Mouse (Mus musculus) T-helper 2 cell (primary cell): Measurements from ENCODE around the gene Bicdl1.

Experiments used
- in situ Hi-C: fragments of 300-600 bp; cut with MboI, MseI; formaldehyde crosslinking; loops from one replicate; pipeline ENCODE4 v1.15.1; 2025; ENCODE audit warnings: high pct_unique_total_duplicates

Gene Bicdl1

GRCm38 (mm10) chr5:115726581-115726980 is 4.8 kb downstream of the Bicdl1 start:
- in situ Hi-C loops: no loop called here

- in situ Hi-C loops: no loop called here
Observed at GRCm38 (mm10) chr5:115726019-115726418, 5.4 kb downstream of the Bicdl1 start.

GRCm38 (mm10) chr5:115724422-115724821 is 7.0 kb downstream of the Bicdl1 start:
- in situ Hi-C loops: no loop called here

GRCm38 (mm10) chr5:115722188-115722959 is 9.0 kb downstream of the Bicdl1 start:
- in situ Hi-C loops: no loop called here

GRCm38 (mm10) chr5:115720761-115721160 is 10.7 kb downstream of the Bicdl1 start:
- in situ Hi-C loops: no loop called here

GRCm38 (mm10) chr5:115717693-115718092 is 13.7 kb downstream of the Bicdl1 start:
- in situ Hi-C loops: no loop called here

- in situ Hi-C loops: no loop called here
Observed at GRCm38 (mm10) chr5:115717106-115717505, 14.3 kb downstream of the Bicdl1 start.

- in situ Hi-C loops: no loop called here
Observed at GRCm38 (mm10) chr5:115716426-115716825, 15.0 kb downstream of the Bicdl1 start.

- in situ Hi-C loops: no loop called here
Observed at GRCm38 (mm10) chr5:115714761-115715160, 16.7 kb downstream of the Bicdl1 start.

GRCm38 (mm10) chr5:115712487-115712886 is 18.9 kb downstream of the Bicdl1 start:
- in situ Hi-C loops: no loop called here

GRCm38 (mm10) chr5:115711636-115712419 is 19.6 kb downstream of the Bicdl1 start:
- in situ Hi-C loops: no loop called here

- in situ Hi-C loops: no loop called here
Observed at GRCm38 (mm10) chr5:115710171-115710570, 21.2 kb downstream of the Bicdl1 start.

- in situ Hi-C loops: no loop called here
Observed at GRCm38 (mm10) chr5:115708930-115709329, 22.5 kb downstream of the Bicdl1 start.

GRCm38 (mm10) chr5:115701981-115702380 is 29.4 kb downstream of the Bicdl1 start:
- in situ Hi-C loops: no loop called here

- in situ Hi-C loops: no loop called here
Observed at GRCm38 (mm10) chr5:115701215-115701614, 30.2 kb downstream of the Bicdl1 start.

- in situ Hi-C loops: no loop called here
Observed at GRCm38 (mm10) chr5:115696811-115697210, 34.6 kb downstream of the Bicdl1 start.

GRCm38 (mm10) chr5:115695191-115695770 is 36.1 kb downstream of the Bicdl1 start:
- in situ Hi-C loops: no loop called here

- in situ Hi-C loops: no loop called here
Observed at GRCm38 (mm10) chr5:115693271-115693670, 38.1 kb downstream of the Bicdl1 start.

- in situ Hi-C loops: no loop called here
Observed at GRCm38 (mm10) chr5:115686716-115687115, 44.7 kb downstream of the Bicdl1 start.

GRCm38 (mm10) chr5:115685126-115685525 is 46.3 kb downstream of the Bicdl1 start:
- in situ Hi-C loops: no loop called here

GRCm38 (mm10) chr5:115671846-115672245 is 59.6 kb downstream of the Bicdl1 start:
- in situ Hi-C loops: no loop called here

- in situ Hi-C loops: no loop called here
Observed at GRCm38 (mm10) chr5:115670406-115670805, 61.0 kb downstream of the Bicdl1 start.
